Mouse (Mus musculus): ENCODE measurements at regions not wholly inside any gene's neighbourhood (a gene's known extent, or its start where the extent isn't known, plus 50 kb on each side); places are given as distances from the start of the nearest gene placed in this dataset.
"Not testable (repeated sequence)": the region's sequence is repeated elsewhere in the genome, so short reads cannot be mapped to it uniquely, and the experiment has no call there.

GRCm38 (mm10) chr13:3405783-3406182, 132.1 kb upstream of the Gdi2 start:
- not testable (repeated sequence) for H3K36me3 ChIP-seq; H3K4me3 ChIP-seq; H3K9me3 ChIP-seq; H3K9ac ChIP-seq; H3K27me3 ChIP-seq; H3K4me2 ChIP-seq (replicated peaks); H3K4me1 ChIP-seq; H3K27ac ChIP-seq; ATAC-seq (ENCODE audit: insufficient number of reproducible peaks, insufficient read depth, low FRiP score, low TSS enrichment)
- WGBS, result 82% methylated on average over 2 of the region's 2 CpGs

- H3K9me3 ChIP-seq; H3K27ac ChIP-seq; ATAC-seq (ENCODE audit: insufficient number of reproducible peaks, insufficient read depth, low FRiP score, low TSS enrichment); H3K9ac ChIP-seq; H3K4me2 ChIP-seq (replicated peaks); H3K4me1 ChIP-seq; H3K27me3 ChIP-seq; H3K36me3 ChIP-seq; H3K4me3 ChIP-seq: not testable (repeated sequence)
- WGBS, result 38% methylated on average over 8 of the region's 8 CpGs
These were observed 131.4 kb upstream of the Gdi2 start for GRCm38 (mm10) chr13:3406236-3407017.

GRCm38 (mm10) chr13:3410281-3410680, 127.6 kb upstream of the Gdi2 start:
- 70% methylated on average over 3 of the region's 3 CpGs for WGBS
- H3K27ac ChIP-seq; H3K4me3 ChIP-seq; H3K4me2 ChIP-seq (replicated peaks); H3K4me1 ChIP-seq; H3K9me3 ChIP-seq; H3K36me3 ChIP-seq; H3K9ac ChIP-seq; H3K27me3 ChIP-seq; ATAC-seq (ENCODE audit: insufficient number of reproducible peaks, insufficient read depth, low FRiP score, low TSS enrichment): not testable (repeated sequence)

- Histone ChIP-seq H3K27ac (no peak overlapping the region), H3K27me3 (no peaks in the 10 kb centered on the region), H3K36me3 (no peaks in the 10 kb centered on the region), H3K9ac (no peak overlapping the region), H3K4me3 (no peak overlapping the region), H3K4me2 (replicated peaks) (no peak overlapping the region), H3K4me1 (no peaks in the 10 kb centered on the region), H3K9me3 (peaks cover 9% of the 10 kb centered on the region; the same call in 1 of the 2 replicates)
- ATAC-seq (ENCODE audit: insufficient number of reproducible peaks, insufficient read depth, low FRiP score, low TSS enrichment), result no peak
- 62% methylated on average over 1 of the region's 1 CpGs for WGBS
These were observed 120.8 kb upstream of the Gdi2 start for GRCm38 (mm10) chr13:3417026-3417425.

GRCm38 (mm10) chr13:3455374-3455773, 82.5 kb upstream of the Gdi2 start:
- not testable (repeated sequence) for H3K4me3 ChIP-seq; H3K4me1 ChIP-seq; H3K27ac ChIP-seq; H3K4me2 ChIP-seq (replicated peaks); ATAC-seq (ENCODE audit: insufficient number of reproducible peaks, insufficient read depth, low FRiP score, low TSS enrichment); H3K27me3 ChIP-seq; H3K36me3 ChIP-seq; H3K9me3 ChIP-seq; H3K9ac ChIP-seq
- 88% methylated on average over 6 of the region's 6 CpGs for WGBS

- Histone ChIP-seq H3K4me2 (replicated peaks) (no peak overlapping the region), H3K27me3 (no peaks in the 10 kb centered on the region), H3K4me1 (no peaks in the 10 kb centered on the region), H3K4me3 (no peak overlapping the region), H3K9ac (no peak overlapping the region), H3K27ac (no peak overlapping the region), H3K36me3 (no peaks in the 10 kb centered on the region), H3K9me3 (no peaks in the 10 kb centered on the region)
- ATAC-seq (ENCODE audit: insufficient number of reproducible peaks, insufficient read depth, low FRiP score, low TSS enrichment), result no peak
These were observed 61.0 kb upstream of the Gdi2 start for GRCm38 (mm10) chr13:3476884-3477283.

GRCm38 (mm10) chr13:3477997-3478728, 59.7 kb upstream of the Gdi2 start:
- peak; percentile 98 for ATAC-seq (ENCODE audit: insufficient number of reproducible peaks, insufficient read depth, low FRiP score, low TSS enrichment)
- under 1% methylated on average over 44 of the region's 45 CpGs for WGBS
- Histone ChIP-seq H3K36me3 (no peaks in the 10 kb centered on the region), H3K9me3 (no peaks in the 10 kb centered on the region), H3K4me2 (replicated peaks) (peak overlapping the region; percentile 84), H3K27me3 (no peaks in the 10 kb centered on the region), H3K4me1 (no peaks in the 10 kb centered on the region), H3K27ac (no peak overlapping the region), H3K4me3 (peak overlapping the region; percentile 60), H3K9ac (peak overlapping the region; percentile 63)
